Mouse (Mus musculus) Patski (cell line): ENCODE results near the gene Borcs6. TPM values are rescaled to one million over a fixed set of nuclear protein-coding genes. Genes with fewer than 3 reads are reported as not detected.
A peak's percentile ranks its signal among the peaks of the same experiment; 100 is the strongest.

Experiments used
- ATAC-seq: fragments of 100-300 bp; one replicate; pipeline ENCODE4 v1.8.0; 2021
- CTCF ChIA-PET: fragments of 350-600 bp; sonication (Branson Sonifier 250); formaldehyde crosslinking; loops from one replicate; lab custom pipeline; 2022; ENCODE audit warnings: inconsistent platforms; lab: Charles Lee
- POLR2A ChIA-PET: fragments of 350-600 bp; sonication (Branson Sonifier 250); formaldehyde crosslinking; loops from one replicate; lab custom pipeline; 2022; ENCODE audit warnings: antibody characterized with exemption, inconsistent platforms; lab: Charles Lee
- DNase-seq: peaks from one replicate; pipeline ENCODE4 v3.0.0-alpha.2; 2011; ENCODE audit warnings: low read depth, low spot score
- H3K27me3 ChIP-seq: fragments of 371-371 bp; one replicate; pipeline ENCODE4 v1.5.1; 2021
- CTCF ChIP-seq: fragments of 100-300 bp; IDR thresholded peaks from one replicate; pipeline ENCODE4 v1.5.1; 2021
- in situ Hi-C: fragments of 300-500 bp; cut with MboI; formaldehyde crosslinking; loops from 3 replicates; pipeline ENCODE4 v1.11.1; 2018; ENCODE audit warnings: low pct_unique_long_range_greater_than_20kb, mixed read lengths
- polyA plus RNA-seq: library from polyadenylated mRNA; unstranded; gene quantifications from one replicate; pipeline ENCODE4 v1.2.3, GENCODE M21; 2021

The Borcs6 gene
- polyA plus RNA-seq, 1 experiment from 2014 or later = 15.9 TPM

DNA sequence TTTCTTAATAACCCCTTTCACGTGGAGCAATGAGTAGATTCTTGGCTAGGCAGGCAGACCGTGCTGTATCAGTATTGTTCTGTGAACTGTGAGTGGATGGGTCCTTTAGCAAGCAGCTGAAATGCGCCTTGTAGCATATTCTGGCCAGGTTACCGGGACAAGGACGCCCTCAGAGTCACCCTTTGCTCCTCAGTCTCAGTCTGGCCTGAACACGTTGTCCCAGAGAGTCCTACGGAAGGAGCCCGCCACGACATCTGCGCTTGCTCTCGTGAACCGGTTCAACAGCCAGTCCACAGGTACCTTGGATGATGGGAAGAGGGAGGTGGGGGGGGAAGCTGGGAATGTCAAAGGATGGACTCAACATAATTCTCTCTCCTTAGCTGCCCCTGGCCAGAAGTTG lies 11.9 kb upstream of the Borcs6 start:
- TF ChIP-seq CTCF = no peak
- ChIA-PET POLR2A (interaction anchor here (2.2 kb wide), 1 partner anchor 11 kb away, joined by 8 read pairs; the partner anchor contains the start of gene Borcs6), CTCF (interaction anchor here (1.2 kb wide), 1 partner anchor 11 kb away, joined by 3 read pairs; no protein-coding TSS in a partner anchor)
- no peaks in the 10 kb centered on the region for H3K27me3 ChIP-seq
- no peak for DNase-seq
- ATAC-seq = no peak
- in situ Hi-C loops = no loop called here

DNA sequence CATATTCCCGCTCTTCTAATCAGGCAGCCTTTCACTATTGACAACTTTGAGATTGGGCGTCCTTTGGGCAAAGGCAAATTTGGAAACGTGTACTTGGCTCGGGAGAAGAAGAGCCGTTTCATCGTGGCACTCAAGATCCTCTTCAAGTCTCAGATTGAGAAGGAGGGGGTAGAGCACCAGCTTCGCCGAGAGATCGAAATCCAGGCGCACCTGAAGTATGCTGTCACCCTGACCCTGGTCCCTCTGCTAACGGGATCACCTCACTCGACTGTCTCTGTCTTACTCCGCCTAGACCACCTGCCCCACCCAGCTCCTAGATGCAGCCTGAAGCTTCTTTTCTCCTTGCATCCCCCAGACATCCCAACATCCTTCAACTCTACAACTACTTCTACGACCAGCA lies 11.4 kb upstream of the Borcs6 start:
- ChIA-PET CTCF (interaction anchor here (1.2 kb wide), 1 partner anchor 10 kb away, joined by 3 read pairs; no protein-coding TSS in a partner anchor), POLR2A (no interaction called here)
- in situ Hi-C loops = no loop called here

DNA sequence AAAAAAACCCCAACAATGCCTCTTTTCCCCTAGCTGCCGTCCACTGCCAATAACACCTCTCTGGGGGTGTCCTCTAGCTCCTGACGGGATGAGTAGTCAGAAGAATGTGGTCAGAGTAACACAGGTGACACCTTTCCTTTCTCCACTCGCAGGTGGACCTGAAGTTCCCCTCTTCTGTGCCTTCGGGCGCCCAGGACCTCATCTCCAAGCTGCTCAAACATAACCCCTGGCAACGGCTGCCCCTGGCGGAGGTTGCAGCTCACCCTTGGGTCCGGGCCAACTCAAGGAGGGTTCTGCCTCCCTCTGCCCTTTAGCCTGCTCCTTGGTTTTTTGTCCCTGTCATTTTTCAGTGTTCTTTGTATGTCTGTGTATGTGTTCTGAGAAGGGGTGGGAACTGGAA lies 8.8 kb upstream of the Borcs6 start:
- CTCF ChIA-PET = interaction anchor here (1.1 to 1.6 kb wide), 2 partner anchors 8 to 15 kb away, joined by 3 to 4 read pairs; partner anchors contain the start of gene Borcs6
- in situ Hi-C loops = no loop called here

More for the DNA sequence above, 11.4 kb upstream of the Borcs6 start:
- ATAC-seq (no peak), DNase-seq (no peak)
- H3K27me3 ChIP-seq = no peaks in the 10 kb centered on the region
- TF ChIP-seq CTCF = no peak

DNA sequence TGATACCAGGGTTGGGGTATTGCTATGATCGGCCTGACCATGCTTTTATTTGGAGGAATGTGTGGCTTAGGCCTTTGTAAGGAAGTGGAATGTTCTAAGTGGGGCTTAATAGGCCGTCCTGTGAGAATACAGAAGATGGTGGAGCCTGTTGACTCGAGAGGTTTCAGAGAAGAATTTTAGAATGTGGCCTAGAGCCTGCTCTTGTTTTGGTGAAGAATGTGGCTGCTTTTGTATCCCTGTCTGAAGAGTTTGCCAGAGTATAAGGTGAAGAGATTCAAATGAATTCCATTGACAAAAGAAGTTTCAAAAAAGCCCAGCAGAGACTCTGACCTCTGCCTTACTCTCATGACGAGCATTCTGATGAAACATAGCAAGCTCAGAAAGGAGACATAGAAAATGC lies 7.7 kb upstream of the Borcs6 start:
- DNase-seq (no peak), ATAC-seq (no peak)
- no peak for TF ChIP-seq CTCF
- in situ Hi-C loops = no loop called here
- ChIA-PET CTCF (no interaction called here), POLR2A (no interaction called here)
- no peaks in the 10 kb centered on the region for H3K27me3 ChIP-seq

More for the DNA sequence above, 8.8 kb upstream of the Borcs6 start:
- DNase-seq = no peak
- no peak for TF ChIP-seq CTCF
- ATAC-seq = no peak
- H3K27me3 ChIP-seq = no peaks in the 10 kb centered on the region
- POLR2A ChIA-PET = interaction anchor here (1.2 kb wide), 2 partner anchors 9 to 11 kb away, joined by 4 read pairs; partner anchors contain the start of gene Borcs6

DNA sequence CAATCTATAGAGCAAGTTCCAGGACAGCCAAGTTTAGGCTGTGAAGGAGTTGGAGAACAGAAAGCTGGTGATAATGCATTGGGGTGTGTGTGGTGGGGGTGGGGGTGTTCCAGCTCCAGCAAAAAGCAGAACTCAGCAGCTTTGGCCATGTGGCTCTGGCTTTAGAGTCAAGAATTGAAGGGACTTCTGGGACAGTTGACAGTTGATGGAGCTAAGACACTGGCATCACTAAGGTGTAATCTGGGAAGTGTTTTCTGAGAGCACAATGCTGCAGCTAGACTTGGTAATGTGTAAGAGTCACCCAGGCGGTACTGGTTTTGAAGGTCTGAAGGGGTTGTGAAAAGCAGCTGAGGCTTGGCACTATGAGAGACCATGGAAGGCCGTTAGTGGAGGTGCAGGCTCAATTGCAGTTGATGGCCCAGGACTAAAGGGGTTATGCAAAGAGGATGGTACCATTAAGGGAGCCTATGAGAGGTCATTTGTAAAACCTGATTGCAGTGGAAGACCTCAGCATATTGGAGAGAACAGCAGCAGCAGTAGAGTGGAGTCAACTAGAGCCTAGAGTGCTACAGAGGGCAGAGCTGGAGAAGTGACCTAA lies 6.6 kb upstream of the Borcs6 start:
- no peak for TF ChIP-seq CTCF
- DNase-seq (no peak), ATAC-seq (no peak)
- in situ Hi-C loops = no loop called here
- ChIA-PET POLR2A (no interaction called here), CTCF (interaction anchor here (1.5 kb wide), 1 partner anchor 17 kb away, joined by 3 read pairs; no protein-coding TSS in a partner anchor)
- H3K27me3 ChIP-seq = no peaks in the 10 kb centered on the region

DNA sequence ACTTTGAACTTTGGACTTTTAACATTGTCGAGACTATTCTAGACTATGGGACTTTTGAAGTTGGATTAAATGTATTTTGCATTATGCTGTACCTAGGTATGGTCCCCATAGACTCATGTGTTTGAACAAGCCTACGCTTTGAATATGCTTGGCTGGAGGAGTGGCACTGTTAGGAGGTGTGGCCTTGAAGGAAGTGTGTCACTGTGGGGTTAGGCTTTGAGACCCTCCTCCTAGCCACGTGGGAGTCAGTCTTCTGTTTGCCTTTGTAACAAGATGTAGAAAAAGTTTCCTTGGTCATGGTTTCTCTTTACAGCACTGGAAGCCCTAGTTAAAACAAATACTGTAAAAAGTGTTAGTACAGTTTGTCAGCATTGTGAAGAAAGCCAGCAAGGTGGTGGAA lies 5.7 kb upstream of the Borcs6 start:
- ChIA-PET CTCF (interaction anchor here (1.5 kb wide), 1 partner anchor 18 kb away, joined by 3 read pairs; no protein-coding TSS in a partner anchor), POLR2A (no interaction called here)
- ATAC-seq (no peak), DNase-seq (no peak)
- no peak for TF ChIP-seq CTCF
- H3K27me3 ChIP-seq = no peaks in the 10 kb centered on the region
- in situ Hi-C loops = no loop called here

DNA sequence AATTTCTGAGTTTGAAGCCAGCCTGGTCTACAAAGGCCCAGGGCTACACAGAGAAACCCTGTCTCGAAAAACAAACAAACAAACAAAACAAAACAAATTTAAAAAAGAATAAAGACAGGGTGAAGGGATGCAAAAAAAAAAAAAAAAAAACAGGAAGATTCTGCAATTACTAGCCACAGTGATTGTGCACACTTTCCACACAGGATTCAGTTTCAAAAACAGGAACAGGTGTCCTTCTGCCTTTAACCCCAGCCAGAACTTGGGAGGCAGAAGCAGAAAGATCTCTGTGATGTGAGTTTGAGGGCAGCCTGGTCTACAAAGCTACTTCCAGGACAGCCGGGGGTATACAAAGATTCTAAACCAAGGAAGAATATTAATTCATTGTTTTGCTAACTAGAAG lies 1.3 kb upstream of the Borcs6 start:
- ChIA-PET CTCF (interaction anchor here (1.3 to 1.5 kb wide), 2 partner anchors 11 to 14 kb away, joined by 3 read pairs; no protein-coding TSS in a partner anchor), POLR2A (interaction anchor here (2.0 kb wide), 1 partner anchor 12 kb away, joined by 8 read pairs; the partner anchor contains the start of gene Aurkb)
- in situ Hi-C loops = no loop called here
- TF ChIP-seq CTCF = no peak
- DNase-seq (no peak), ATAC-seq (no peak)
- no peaks in the 10 kb centered on the region for H3K27me3 ChIP-seq

DNA sequence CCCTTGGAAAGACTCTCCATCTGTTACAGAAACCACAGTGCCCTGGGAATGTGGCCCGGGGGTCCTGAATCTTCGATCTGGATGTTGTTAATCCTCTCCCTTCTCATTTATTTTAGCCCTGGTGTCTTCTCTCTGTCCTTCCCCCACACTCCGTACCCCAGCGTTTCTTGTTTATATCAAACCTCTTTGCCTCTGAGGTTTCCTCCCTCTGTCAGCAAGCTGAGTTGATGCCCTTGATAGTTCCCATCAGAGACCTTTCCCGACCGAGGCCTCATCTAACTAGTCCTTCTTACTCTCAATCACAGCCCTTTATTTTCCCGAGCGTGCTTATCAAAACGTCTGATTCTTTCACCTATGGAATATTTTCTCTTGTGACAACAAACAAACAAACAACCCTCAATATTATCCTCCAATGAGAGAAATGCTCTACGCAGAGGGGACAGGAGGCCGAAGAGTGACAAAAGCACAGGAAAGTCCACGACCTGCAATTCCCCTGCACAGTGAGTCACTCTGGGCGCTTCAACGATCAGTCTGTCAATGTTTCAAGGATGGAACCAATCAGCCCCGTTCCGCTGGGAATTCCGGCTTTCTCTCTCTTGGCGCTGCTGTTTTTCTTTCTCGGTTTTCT lies 674 bp upstream of the Borcs6 start:
- ATAC-seq (peak; percentile 8), DNase-seq (no peak)
- in situ Hi-C loops = no loop called here
- no peaks in the 10 kb centered on the region for H3K27me3 ChIP-seq
- ChIA-PET CTCF (interaction anchor here (0.9 to 1.8 kb wide), 6 partner anchors 8 to 55 kb away, joined by 3 to 5 read pairs (median 4); no protein-coding TSS in a partner anchor), POLR2A (interaction anchor here (1.4 to 2.3 kb wide), 5 partner anchors 8 to 20 kb away, joined by 4 to 13 read pairs (median 8); partner anchors contain the start of gene Aurkb)
- TF ChIP-seq CTCF = no peak

DNA sequence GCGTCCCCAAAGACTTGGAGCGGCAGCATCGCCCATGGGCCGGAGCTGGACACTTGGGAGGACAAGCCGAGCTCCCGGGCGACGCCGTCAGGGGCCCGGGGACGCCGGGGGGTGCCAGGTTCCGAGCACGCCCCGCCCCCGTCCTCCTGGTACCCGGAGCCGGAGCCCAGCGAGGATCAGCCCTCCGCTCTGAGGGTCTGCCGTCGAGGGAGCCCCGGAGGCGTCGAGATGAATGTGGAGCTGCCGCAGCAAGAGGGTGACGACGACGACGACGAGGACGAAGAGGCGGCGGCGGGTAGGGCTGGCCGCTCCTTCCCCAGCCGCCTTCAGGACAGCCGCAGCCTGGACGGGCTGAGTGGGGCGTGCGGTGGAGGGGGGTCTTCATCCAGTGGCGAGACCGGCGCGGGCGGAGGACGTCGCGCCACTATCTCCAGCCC lies 476 bp downstream of the Borcs6 start:
- in situ Hi-C loops = loop anchor here (10.0 kb wide), 1 partner anchor 185 kb away; no protein-coding TSS in a partner anchor
- no peak for DNase-seq
- no peak for ATAC-seq
- CTCF ChIA-PET = interaction anchor here (1.1 to 1.8 kb wide), 5 partner anchors 9 to 63 kb away, joined by 4 to 5 read pairs (median 4); partner anchors contain the start of gene 9130213A22Rik
- no peaks in the 10 kb centered on the region for H3K27me3 ChIP-seq
- TF ChIP-seq CTCF = no peak
- POLR2A ChIA-PET = interaction anchor here (0.7 to 2.3 kb wide), 8 partner anchors 9 to 64 kb away, joined by 3 to 13 read pairs (median 5); partner anchors contain the start of gene Aurkb

DNA sequence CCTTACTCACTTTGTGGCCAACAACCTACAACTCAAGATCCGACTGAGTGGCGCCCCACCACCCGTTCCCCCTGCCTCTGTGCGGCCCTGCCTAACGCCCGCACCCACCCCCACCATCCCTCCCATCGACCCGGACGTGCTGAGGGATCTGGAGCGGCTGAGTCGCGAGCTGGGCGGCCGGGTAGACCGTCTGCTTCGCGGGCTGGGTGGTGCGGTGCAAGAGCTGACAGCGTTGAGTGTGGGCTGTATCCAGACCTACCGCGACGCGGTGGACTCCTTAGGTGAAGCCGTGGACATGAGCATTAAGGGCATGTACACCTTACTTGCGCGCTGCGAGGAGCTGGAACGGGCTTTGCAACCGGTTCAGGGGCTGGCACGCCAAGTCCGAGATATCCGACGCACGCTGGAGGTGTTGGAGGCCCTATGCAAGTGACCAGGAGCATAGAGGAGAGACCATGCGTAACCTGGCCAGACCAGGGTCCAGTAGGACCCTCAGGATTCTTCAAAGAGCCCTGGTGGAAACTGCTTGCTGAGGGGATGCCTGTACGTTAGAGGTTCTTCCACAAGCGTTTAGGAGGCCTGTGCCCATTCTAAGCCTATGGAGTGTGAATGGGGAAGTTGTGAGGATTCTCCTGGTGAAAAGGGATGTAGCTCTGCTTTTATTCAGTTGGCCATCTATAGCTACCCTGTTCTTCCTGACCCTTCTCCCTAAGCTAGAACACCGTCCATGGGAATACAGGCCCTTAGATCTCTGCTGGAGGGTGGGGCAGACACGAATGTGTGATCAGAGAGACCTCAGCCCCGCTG lies 1.1 kb downstream of the Borcs6 start:
- H3K27me3 ChIP-seq = no peaks in the 10 kb centered on the region
- in situ Hi-C loops = loop anchor here (10.0 kb wide), 1 partner anchor 184 kb away; no protein-coding TSS in a partner anchor
- DNase-seq (no peak), ATAC-seq (no peak)
- ChIA-PET POLR2A (interaction anchor here (1.2 to 2.3 kb wide), 6 partner anchors 10 to 37 kb away, joined by 3 to 13 read pairs (median 5); no protein-coding TSS in a partner anchor), CTCF (interaction anchor here (0.7 to 1.8 kb wide), 7 partner anchors 20 to 62 kb away, joined by 3 to 5 read pairs (median 4); partner anchors contain the start of gene 9130213A22Rik)
- no peak for TF ChIP-seq CTCF
